Mouse (Mus musculus) T-cell, adult 2 months (primary cell): ENCODE results near the gene Acpp.

ENCODE experiments used
- DNase-seq: peaks from one replicate; pipeline ENCODE4 v3.0.0; 2022; ENCODE audit warnings: low spot score

Gene Acpp

DNA sequence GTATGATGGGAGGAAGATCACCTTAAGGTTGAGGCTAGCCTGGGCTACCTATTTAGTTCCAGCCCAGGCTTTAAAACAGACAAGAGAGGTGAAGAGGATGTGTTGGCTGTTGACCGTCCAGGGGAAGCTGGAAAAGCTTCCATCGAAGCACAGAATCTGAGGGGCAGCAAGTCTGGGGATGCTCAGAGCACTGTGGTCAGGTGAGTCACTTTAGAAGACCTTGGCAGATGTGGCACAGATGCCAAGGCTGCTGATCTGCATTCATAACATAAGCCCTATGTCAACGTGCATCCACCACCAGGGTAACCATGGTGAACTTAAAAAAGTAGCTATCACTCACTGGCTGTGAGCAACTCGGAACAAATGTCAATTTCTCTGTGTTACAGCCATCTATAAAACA, 85.9 kb downstream of the Acpp start:
- no peak for DNase-seq

DNA sequence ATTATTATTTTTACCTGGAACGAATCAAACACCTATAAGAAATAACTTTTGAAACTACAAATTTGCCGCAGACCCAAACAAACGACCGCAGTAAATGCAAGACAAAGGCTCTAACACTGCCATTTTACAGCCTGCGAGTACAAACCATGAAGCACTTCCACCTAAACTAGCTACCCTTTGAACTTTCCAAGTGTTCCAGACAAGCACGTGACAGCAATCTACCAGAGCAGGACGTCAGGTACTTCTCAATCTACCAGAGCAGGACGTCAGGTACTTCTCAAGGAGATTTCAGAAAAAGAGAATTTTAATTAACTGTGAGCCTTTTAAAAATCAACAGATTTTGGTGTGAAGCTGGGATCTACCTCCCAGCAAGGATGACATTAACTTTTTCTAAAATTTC, 86.4 kb downstream of the Acpp start:
- no peak for DNase-seq

DNA sequence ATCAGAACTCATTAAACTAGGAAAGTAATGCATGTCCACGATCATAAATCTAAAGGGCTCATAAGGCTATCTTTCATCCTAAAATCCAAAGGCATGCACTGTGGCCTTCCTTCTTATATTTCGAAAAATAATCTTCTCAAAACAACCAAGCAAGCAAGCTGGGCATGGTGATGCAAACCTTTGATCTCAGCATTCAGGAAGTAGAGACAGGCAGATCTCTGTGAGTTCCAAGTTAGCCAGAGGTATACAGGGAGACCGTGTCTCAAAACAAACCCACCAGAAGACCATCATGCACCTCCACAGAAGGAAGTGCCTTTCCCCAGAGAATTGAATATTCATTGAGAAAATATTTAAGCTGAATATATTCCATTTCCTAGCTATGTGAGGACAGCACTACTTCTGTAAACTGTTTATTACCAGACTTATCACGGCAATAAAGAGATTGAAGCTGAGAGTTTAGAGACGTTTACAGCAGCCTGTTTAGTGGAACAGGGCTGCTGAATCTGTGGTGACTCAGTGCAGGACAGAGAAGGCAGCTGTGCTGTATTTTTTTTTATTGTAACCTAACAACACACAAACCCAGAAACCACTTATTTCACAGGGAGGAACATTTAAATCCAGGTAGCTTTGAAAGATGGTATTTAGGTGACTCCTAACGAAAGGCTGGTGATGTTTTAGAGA, 90.1 kb downstream of the Acpp start:
- DNase-seq, result no peak

DNA sequence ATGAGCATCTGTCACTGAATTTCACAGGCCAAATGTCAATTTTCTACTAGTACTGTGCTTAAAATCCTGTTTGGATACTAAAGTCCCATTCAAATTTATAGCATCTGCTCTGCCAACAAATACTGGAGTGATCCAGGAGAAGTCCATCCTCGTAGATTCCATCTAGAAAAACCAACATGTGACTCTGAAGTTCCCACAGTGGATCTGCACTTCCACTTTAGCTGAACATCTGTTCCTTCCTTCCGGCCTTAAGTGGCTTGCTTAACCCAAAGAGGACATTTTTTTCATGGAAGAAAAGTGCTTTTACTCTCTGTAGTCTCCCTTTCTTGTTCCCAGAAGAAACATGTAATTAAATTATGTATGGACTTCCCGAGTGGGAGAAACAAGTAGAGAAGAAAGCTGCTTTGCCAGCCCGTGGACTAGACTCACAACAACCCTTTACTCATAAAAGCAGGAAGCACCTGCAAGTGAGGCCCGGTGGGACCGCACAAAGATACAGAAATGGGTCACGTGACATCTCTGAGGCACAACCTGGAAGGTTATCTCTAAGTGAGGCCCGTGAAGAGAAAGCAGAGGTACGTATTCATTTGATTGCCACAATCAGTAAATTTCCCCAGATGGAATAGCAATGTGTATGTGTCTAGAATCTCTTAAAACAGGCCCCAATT, 93.6 kb downstream of the Acpp start:
- DNase-seq, result peak; percentile 21

DNA sequence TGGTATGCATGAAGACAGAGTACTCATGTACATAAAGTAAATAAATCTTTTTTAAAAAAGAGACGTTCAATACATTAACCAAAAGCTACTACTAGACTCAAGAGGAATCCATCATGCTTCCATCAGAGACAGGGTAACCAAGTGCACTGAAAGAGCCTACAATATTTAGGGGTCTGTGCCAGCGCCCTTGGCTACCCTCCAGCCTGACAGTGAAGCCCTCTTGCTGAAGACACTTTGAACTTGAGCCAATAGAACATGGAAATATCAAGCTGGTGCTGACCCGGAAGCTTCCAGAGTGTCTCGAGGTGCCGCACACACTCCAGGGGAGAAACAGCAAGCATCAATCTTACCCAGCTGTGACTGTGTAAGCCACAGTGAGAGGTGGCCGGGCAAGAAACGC, 97.4 kb downstream of the Acpp start:
- no peak for DNase-seq

DNA sequence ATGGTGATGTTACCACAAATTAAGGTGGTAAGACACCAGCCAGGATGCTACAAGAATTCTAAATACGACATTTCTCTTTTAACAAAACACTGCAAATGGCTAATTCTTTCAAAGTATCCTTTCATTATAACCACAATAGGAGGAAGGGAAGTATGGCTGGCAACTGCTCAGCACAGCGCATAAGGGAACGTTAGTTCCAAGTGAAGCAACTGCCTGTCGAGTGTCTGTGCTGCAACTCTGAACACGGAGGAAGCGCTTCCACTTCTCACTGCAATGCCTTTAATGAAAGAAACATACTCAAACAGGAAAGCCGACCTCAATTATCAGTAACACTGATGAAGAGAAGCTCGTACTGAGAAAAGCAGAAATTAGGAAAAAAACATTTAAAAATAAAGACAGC, 98.5 kb downstream of the Acpp start:
- no peak for DNase-seq
